Mouse (Mus musculus) gastrocnemius, adult 8-10 months (tissue): Measurements from ENCODE around the gene Gm43638. TPM values are rescaled to one million over a fixed set of nuclear protein-coding genes. Genes with fewer than 3 reads are reported as not detected.
"Not testable (repeated sequence)": the region's sequence is repeated elsewhere in the genome, so short reads cannot be mapped to it uniquely, and the experiment has no call there.

Source experiments
- DNase-seq, 2 experiments: peaks; one replicate each; pipeline ENCODE4 v3.0.0; 2022; ENCODE audit warnings: low spot score in 2 of 2
- total RNA-seq, 4 experiments: library from RNA; stranded (reverse); gene quantifications; 2 replicates each; pipeline ENCODE4 v1.2.4; 2022

Gene Gm43638
- not detected for total RNA-seq

GRCm38 (mm10) chr5:87486706-87487105 is at the start of gene Gm43638:
Gm43638 (minus strand) TSS chr5:87486806.
- not testable (repeated sequence) for DNase-seq

GRCm38 (mm10) chr5:87535994-87536644 is 49.5 kb upstream of the Gm43638 start:
- no peak for DNase-seq

- no peak for DNase-seq
Observed at GRCm38 (mm10) chr5:87532288-87532687, 45.7 kb upstream of the Gm43638 start.

DNA sequence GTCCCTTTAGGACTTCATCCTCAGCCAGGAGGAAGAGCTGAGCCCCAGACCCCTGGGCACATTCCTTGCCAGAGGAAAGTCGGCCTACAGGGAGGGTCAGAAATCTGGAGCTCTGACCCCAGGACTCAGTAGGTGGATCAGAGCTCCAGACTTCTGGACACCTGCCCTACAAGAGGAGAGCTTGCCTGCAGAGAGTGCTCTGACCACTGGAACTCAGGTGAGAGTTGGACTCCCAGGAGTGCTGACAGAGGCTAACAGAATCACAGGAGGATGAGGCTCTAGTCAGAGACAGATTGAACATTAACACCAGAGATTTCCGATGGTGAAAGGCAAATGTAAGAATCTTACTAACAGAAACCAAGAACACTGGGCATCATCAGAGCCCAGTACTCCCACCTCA is 37.0 kb upstream of the Gm43638 start:
- DNase-seq = not testable (repeated sequence)

DNA sequence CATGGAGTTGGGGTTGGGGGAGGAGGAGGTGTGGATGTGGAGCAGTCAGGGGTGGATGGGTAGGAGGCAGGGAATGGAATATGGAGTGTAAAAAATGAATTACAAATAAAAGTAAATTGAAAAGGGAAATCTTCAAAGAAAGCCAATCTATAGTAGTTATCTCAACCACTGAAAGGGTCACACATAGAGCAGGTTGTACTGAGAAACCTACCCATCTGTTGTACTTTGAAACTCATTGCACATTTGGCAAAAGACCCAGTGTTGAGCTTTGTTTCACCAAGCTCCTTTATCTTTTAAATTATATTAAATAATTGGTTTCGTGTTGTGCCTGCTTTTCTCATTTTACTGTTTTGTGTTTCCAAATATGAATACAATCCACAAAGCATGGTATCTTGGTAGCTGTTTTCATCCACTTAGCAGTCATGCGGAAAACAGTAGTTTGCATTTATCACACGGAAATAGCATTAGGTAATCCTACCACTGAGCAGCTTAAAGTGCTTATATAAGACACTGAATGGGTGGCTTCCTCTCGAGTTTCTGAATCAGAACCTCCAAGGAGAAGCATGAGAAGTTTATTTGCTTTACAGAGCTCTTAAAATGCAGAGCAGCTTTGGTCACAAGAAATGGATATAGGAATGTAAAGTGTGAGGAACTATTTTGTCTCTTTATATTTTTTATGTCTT is 19.3 kb upstream of the Gm43638 start:
- no peak for DNase-seq

- DNase-seq = no peak
Observed at GRCm38 (mm10) chr5:87502687-87503086, 16.1 kb upstream of the Gm43638 start.

- no peak for DNase-seq
Observed at GRCm38 (mm10) chr5:87499341-87499740, 12.7 kb upstream of the Gm43638 start.

DNA sequence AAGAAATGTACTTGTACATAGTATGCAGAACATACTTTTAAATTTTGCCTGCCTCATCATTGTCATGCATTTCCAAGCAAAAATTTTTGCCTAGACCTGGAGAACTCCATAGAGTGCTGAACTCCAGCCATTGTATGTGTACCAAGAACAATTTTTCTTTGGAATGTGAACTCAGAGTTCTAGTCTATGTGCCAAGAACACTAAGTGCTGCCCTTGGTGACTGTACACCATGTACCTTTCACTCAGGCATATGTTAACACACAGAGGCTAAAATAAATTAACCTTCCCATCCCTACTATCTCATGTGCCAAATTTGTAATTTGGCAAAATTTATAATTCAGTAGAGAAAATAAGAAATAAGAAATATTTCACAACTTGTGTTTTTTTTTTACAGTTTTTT is 12.3 kb upstream of the Gm43638 start:
- no peak for DNase-seq

- DNase-seq = no peak
Observed at GRCm38 (mm10) chr5:87490771-87491170, 4.2 kb upstream of the Gm43638 start, which contains the start of gene Ugt2a1. Ugt2a1 (minus strand) TSS chr5:87490871.

DNA sequence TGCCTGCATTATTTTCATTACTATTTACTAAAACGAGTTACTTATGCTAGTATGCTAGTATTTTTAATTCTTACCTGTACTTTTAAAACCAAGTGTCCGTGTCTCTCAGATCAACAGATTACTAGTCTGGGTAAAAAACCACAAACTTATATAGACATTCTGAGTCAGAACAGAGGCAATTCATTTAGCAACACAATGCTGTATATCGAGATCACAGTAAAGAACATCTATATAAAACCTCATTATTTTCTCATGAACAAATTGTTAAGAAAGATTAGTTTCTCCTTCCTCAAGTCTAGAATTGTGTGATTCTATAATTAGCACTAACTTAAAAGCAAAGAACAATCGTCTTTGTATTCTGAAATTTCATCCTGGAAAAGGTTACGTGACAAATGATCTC is 4.4 kb downstream of the Gm43638 start, which contains the start of gene Ugt2a2:
Ugt2a2 (minus strand) TSS at position 101 of the 400 bp plus-strand sequence.
- DNase-seq = no peak

DNA sequence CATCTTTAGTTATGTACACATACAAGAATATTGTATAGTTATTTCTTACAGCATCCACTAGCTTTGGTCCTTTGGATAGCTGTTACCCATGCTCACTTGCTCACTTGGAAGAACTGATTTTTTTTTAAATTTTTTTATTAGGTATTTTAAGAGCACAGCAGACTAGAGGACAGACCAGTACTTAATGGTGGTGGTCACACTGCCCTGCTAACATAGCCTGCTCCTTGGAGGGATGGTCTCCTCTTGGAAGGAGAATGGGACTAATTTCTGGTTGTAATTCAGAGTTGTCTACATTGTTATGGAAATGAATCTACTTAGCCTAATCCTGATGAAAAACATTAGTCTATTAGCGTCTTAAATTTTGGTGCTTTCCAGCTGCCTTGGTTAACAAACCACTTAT is 27.8 kb downstream of the Gm43638 start:
- DNase-seq = no peak

DNA sequence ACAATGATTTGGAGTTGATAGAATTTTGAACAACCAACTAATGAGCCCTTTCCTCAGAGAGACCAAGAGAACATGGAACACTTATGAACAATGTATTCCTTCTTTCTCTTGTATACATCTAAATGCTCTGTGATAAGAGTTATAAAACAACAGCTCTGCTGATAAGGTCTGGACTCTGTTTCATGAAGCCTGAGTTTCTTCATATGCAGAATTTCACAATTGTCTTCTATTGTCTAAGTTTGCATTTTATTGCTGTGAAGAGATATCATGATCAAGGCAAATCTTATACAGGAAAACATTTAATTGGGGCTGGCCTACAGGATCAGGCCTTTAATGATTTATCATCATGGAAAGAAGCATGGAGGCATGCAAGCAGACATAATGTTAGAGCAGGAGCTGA is 28.9 kb downstream of the Gm43638 start:
- DNase-seq = no peak

DNA sequence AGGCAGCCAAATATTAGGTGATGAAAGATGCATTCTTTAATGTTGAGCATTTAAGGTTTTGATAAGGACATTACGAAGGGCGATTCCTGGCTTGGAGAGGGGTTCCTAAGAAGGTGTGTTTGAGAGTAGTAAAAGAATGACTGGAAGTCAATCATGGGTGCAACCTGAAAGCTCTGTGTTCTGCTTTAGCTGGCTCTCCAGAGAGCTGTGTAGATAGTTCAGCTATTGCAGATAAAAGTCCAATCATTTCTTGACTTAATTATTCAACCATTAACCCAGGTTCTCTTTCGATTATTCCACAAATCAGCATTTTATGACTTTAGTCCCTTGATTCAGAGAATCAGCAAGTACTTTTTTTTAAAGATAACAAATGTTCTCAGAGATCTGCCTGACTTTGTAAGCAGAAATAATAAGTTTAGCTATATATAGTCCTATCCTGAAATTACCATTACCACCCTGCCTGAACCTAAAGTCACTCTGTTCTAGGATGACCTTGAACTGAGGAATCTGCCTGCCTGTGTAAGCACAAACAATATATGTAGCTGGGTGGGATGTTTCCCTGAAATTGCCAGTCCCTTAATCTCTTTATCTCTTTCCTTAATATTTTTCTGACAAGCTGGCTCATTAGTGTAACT is 30.3 kb downstream of the Gm43638 start:
- DNase-seq = no peak

DNA sequence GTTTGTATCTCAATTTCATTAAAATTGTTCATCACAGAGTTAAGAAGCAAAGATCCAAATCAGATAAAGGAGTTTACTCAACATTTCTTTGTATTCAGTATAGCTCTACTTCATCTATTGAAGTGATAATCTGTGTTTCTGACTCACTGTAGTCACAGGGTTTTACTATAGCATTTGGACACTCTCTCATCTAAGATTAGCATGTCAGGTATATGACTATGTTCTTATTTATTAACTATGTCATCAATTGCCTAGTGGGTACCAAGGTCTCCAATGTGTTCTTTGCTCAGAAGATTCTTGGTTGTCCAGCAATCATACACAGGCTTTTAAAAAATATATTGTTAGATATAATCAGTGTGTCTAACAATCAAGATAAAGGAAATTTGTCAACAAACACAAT is 31.1 kb downstream of the Gm43638 start:
- no peak for DNase-seq

GRCm38 (mm10) chr5:87452514-87452913 is 34.1 kb downstream of the Gm43638 start:
- not testable (repeated sequence) for DNase-seq

DNA sequence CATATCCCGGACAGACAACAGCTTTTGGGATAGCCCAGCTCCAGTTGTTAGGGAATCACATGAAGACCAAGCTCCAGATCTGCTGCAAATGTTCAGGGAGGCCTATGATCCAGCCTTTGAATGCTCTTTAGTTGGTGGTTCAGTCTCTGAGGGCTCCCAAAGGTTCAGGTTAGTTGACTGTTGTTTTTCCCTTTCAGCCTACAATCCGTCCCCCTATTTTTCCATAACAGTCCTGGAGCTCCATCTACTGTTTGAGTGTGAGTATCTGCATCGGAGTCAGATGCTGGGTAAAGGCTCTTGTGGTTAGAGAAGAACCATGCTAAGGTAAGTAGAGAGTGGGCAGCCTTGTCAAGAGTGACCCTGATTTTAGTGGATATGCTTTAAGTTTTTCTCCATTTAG is 50.3 kb downstream of the Gm43638 start:
- DNase-seq = no peak

DNA sequence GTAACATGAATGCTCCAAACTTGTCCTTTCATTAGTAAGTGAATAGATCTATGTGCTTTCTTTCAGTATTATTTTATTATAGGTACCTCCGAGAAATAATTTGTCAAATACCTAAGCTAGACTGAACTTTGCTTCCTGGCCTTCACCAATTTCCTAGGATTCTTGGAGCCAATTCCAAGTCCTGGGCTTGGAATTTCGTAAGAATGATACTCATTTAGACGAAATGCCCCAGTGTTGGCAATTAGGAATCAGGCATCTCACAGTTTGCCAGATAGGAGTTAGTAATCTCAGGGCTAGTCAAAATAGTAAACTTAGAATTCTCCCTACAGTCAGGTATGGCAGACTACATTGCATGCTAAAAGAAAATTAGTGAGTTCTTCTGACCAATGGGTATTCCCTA is 60.9 kb downstream of the Gm43638 start:
- no peak for DNase-seq

DNA sequence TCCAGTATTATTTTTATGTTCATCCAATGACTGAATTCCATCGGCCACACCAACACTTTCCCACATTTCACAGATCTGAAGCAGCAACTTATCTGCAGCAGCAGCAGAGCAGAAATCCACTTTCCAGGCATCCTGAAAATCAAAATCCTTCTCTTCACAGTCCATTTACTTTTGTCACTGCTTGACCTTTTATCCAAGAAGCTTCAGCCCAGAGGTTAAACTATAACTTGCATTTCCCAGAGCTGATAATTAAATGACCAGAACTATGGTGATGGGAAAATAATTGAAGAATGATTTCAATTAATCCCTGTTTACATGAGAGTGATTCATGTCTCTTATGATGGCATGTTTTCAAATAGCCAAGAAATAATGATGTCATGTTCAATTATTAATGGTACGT is 62.6 kb downstream of the Gm43638 start, which contains the start of gene Ugt2b38:
Ugt2b38 (minus strand) TSS at position 163 of the 400 bp plus-strand sequence.
- DNase-seq = not testable (repeated sequence)
